Mouse (Mus musculus): ENCODE measurements around the gene Tor2a.
A peak's percentile ranks its signal among the peaks of the same experiment; 100 is the strongest.

The Tor2a gene

DNA sequence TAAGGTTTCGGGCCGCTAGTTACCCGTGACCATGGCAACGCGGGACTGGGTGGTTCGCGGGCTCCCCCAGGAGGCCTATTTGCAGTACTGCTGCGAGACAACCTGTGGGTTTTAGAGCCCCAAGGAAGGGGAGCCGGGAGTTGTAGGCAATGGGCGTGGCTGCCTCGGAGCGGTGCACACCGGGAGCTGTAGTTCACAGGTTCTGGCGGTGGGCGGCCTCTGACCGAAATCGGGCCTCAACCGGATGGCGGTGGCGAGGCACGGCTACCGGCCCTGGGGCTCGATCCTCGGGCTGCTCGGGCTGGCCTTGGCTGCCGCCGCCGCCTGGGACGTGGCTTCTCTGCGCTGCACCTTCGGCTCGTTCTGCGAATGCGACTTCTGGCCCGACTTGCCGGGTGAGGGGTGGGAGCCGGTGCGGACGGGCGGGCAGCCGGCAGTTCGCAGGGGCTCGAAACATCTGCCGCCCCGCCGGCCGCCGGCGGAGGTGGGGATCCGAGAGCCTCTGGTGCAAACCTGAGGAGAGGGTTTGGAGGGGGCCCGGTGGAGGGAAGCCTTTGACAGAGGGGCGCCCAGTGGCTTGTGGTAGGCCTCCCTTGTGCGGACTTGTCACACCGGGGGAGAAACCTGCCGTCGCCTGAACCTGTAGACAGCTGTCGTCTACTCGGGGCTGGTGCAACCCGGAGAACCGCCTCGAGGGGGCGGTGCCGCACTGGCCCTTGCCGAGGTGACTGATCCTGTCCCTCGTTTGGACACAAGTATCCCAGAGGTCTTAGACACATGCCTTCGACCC lies at the start of gene Tor2a:
Gene Tor2a, plus strand, starts transcription at position 179 of the 790 bp plus-strand sequence.
- DNase-seq (ENCODE audit: extremely low read depth, low read depth, low spot score): peak; percentile 57

- no peak for DNase-seq (ENCODE audit: extremely low read depth, low read depth, low spot score)
These were observed 48.4 kb upstream of the Tor2a start for GRCm38 (mm10) chr2:32708643-32709042.

GRCm38 (mm10) chr2:32709521-32710137 lies 47.4 kb upstream of the Tor2a start:
- DNase-seq (ENCODE audit: extremely low read depth, low read depth, low spot score): no peak

DNA sequence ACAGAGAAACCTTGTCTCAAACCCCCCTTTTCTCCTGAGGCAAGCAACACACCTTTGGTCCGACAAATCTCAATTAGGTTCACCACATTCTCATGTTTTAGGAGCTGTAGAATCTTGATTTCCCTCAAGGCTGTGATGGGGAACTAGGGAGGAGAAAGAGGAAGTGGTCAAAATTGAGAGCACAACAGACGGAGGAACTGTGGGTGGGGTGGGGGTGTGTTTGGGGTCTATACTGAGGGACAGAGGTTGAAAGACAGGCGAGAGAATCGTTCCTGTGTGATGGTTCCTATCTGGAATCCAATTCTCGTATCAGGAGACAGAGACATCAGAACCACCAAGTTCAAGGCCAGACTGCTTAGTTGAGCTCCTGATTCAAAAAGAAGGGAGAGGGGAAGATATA lies 46.6 kb upstream of the Tor2a start:
- no peak for DNase-seq (ENCODE audit: extremely low read depth, low read depth, low spot score)

DNA sequence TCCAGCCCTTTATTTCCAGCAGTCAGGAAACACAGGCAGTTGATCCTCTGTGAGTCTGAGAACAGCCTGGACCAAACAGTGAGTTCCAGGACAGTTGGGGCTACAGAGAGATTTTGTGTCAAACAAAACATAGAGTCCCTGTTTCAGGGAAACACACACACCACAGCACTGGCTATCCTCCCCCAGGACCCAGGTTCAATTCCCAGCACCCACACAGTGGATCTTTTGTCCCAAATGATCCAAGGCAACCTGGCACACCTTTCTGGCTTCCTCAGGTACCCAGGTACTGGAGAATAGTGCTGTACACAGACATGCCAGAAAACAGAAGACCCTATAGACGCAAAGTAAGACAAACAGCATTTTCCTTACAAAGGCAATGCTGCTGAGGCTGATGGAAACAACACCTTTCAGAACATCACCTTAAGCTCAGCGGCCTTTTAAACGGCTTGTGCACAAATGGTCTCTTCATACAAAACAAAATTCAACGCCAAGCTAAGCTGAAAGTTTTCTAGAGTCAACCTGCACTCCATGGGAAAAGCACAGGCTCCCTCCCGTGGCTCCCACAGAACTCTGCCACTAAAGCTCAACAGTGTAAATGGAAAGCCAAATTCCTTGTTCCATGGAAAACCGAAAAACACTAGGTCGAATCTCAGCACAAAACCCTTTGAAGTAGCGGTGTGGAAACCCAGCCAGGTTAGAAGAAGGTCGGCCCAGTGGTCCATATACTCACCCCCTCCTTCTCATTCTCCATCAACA lies 45.6 kb upstream of the Tor2a start:
- DNase-seq (ENCODE audit: extremely low read depth, low read depth, low spot score): no peak

- DNase-seq (ENCODE audit: extremely low read depth, low read depth, low spot score): no peak
These were observed 44.9 kb upstream of the Tor2a start for GRCm38 (mm10) chr2:32712108-32712551.

DNA sequence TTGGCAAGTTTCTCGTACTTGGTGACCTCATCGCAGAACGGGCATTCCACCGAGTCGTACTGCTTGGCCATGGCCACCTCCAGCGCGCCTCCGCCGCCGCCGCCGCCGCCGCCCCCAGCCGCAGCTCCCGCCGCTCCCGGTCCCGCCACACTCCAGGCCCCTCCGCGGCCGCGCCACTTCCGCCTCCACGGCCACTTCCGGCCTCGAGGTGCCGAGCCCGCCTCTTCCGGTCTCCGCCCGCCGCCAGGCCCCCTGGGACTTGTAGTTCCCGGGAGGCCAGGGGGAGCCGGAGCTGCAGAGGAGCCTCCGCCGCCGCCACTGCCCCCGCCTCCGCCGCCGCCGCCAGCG lies 44.5 kb upstream of the Tor2a start:
- DNase-seq (ENCODE audit: extremely low read depth, low read depth, low spot score): no peak

DNA sequence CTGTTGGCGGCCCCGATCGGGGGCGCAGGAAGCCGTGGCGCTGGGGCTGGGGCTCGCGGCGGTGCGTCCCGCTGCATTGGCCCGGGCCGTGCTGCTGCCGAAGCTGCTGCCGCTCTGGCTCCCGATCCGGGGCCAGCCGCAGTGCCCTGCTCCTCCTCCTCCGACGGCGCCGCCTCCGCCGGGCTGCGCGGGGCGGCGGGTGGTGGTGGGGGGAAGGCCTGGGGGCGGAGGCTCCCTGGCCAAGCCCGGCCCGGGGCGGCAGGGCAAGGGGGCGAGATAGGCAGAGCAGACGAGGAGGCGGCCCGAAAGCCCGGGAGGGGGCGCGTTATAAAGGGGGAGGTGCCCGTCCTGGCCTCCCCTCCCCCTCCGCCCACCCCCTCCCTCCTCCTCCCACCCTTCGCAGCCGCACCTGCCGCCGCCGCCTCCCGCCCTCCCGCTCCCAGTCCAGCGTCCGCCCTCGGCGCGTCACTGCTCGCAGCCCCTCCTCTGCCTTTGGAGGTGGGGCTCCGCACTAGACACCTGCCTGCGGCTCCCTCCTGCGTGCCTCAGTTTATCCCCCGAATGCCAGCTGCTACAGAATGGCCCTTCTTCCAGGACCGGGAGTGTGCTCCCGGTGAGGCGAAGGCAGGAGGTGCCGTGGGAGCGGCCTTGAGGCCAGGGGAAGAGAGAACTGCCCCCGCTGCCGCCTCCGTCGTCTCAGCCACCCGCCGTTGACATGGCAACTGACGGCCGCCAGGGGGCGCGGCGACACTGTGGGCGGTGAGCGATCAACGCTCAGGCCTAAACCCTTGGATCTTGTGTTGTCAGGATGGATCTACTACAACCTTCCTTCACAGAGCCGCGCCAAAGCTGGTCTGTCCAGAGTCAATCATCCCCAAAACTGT lies 43.9 kb upstream of the Tor2a start, which contains the start of gene Cdk9:
Gene Cdk9, minus strand, starts transcription at position 143 of the 884 bp plus-strand sequence.
- DNase-seq (ENCODE audit: extremely low read depth, low read depth, low spot score): no peak

DNA sequence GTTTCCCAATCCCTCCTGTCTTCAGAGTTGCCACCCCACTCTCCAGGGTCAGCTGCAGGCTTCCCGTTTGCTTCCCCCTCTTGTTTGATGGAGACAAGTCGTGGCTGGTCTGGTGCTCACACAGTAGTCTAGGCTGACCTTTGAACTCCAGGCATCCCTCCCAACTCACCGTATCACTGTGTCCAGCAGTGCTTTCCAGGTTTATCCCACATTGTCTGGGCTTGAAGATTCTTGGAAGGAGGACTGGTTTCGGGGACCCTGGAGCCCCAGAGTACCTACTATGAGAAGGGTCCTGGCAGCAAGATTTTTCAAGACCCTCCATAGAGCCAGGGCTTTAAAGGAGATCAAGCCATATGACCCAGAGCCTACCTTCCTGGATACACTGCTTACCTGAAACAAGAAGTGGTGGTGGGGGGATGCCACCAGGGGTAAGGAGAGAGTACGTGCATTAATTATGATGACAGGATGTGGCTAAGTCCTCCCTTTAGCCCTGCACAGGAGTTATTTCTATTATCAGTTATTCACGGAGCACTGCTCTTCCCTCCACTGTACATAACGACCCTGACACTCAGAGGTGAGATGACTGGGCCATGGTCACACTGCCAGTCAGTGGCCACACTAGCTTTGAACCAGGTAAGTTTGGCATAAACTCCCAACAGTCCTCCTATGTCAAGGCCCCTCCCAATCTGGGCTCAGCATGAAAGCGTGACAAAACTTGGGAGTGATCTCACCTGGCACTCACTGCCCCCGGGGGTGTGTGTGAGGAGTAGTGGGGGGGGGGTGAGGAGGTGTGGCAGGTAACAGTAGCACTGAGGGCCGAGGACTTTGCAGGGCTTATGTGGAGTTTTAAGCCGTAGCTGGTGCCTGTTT lies 42.7 kb upstream of the Tor2a start:
- DNase-seq (ENCODE audit: extremely low read depth, low read depth, low spot score): no peak

DNA sequence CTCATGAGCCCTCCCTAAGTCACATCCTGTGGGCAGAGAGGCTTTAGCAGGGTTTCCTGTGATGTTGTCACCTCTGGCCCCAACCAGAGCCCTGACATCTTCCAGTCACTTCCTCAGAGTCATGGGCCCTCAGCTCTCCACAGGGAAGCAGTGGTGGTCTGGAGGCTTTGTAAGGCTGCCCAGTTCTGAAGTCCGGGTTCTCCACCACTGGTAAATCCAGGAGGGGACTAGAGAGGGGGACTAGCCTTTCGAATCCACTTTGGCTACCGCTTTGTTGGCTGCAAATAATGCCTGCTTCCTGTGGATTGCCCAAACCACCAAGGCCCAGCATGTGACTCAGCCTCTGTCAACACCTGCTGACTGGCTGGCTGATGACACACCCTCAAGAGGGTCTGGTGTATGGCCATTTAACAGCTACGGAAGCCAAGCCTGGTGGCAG lies 42.0 kb upstream of the Tor2a start:
- DNase-seq (ENCODE audit: extremely low read depth, low read depth, low spot score): no peak

DNA sequence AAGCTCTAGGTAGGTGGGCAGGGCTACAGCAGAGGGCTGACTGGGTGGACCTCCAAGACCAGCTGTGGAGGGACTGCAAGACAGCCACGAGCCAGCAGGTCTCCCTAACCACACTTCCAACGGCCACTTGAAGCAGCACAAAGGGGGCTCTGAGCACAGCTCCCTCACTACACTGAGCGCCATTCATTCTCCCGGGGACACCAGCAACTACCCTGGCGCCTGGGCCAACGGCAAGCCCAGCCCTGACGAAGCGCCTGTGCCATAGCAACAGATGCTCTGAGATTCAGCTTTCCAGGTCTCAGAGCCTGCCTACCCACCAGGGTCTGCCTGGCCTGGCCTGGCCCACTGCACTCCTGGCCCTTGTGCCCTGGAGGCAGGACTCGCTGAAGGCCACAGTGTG lies 38.3 kb upstream of the Tor2a start:
- no peak for DNase-seq (ENCODE audit: extremely low read depth, low read depth, low spot score)

DNA sequence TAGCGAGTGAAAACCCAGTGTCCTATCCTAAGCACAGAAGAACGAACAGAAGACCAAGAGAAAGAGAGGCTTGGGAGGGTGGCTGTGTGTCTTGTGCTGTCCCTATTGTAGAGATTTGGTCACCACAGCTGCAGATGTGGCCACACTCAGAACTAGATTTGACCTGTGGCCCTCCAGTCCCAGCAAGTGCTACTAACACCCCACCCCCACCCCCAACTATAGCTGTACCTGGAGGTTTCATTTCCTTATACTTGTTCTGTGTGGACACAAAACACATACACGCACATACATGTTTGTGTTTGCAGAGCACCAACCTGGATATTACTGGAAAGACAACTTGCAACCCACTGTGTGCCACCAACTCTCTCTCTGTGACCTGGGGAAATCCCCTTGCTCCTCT lies 37.0 kb upstream of the Tor2a start:
- no peak for DNase-seq (ENCODE audit: extremely low read depth, low read depth, low spot score)

DNA sequence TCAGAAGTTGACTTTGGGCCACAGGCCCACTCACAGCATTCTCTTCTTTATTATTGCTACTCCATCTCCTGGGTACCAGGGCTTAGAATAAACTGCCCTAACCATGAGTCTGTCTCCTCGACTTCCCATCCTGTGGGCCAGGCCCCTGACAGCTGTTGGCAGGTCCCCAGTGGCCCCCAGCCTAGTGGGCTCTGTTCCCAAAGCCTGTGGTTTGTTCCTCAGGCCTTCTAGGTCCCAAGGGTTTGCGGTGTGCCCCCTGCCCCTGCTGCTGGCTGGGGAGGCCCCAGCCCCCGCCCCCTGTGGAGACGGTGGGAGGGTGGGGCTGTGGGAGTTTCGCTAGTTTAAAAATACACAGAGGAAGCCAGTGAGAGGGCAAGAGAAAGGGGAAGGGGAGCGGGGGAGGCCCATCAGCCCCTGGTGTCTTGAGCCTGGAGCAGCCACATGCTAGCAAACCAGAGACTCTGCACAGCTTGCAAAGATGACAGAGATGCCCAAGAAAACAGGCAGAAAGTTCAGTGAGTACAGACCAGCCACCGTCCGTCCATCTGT lies 36.3 kb upstream of the Tor2a start, which contains the start of gene Sh2d3c:
Gene Sh2d3c, plus strand, starts transcription at position 375 of the 549 bp plus-strand sequence.
- DNase-seq (ENCODE audit: extremely low read depth, low read depth, low spot score): no peak

GRCm38 (mm10) chr2:32722046-32722445 lies 35.0 kb upstream of the Tor2a start:
- DNase-seq (ENCODE audit: extremely low read depth, low read depth, low spot score): no peak

DNA sequence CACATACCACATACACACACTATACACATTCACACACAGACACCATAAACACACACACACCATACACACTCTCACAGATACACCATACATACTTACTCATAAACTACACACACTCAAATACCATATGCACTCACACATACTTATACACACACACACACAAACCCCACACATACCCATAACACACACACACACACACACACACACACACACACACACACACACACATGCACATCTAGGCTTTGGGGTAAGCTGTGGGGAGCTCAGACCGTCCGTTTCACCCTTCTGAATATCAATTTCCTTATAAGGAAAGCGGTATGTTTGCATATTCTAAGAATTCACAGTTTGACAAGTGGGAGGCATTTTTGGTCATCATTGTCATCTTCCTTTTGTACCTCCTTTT lies 34.5 kb upstream of the Tor2a start:
- no peak for DNase-seq (ENCODE audit: extremely low read depth, low read depth, low spot score)

DNA sequence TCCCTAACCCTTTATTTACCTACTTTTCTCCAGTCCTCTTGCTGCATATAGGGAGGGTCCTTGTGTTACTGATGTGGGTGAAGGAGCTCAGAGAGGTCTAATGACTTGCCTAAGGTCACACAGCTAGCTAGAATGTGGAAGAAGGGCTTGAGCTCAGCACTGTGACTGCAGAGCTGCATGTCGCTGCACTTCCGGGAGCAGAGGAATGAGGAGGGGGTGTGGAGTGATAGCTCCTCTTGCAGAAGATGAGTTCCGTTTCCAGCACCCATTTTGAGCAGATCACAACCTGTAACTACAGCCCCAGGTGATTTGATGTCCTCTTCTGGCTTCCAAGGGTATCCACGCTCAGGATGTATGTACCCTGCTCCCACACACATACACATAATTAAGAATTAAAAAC lies 32.9 kb upstream of the Tor2a start:
- DNase-seq (ENCODE audit: extremely low read depth, low read depth, low spot score): no peak

GRCm38 (mm10) chr2:32724832-32725790 lies 31.9 kb upstream of the Tor2a start:
- DNase-seq (ENCODE audit: extremely low read depth, low read depth, low spot score): no peak

GRCm38 (mm10) chr2:32727435-32727834 lies 29.6 kb upstream of the Tor2a start:
- peak; percentile 66 for DNase-seq (ENCODE audit: extremely low read depth, low read depth, low spot score)

Data from fat pad, adult 2 months (tissue).